In genomic region chr11:78392728-78393127, GRCm38 (mm10) we compare ENCODE assay signal across 36 mouse cellular contexts. TPM values are rescaled to one million over a fixed set of nuclear protein-coding genes. Genes with fewer than 3 reads are reported as not detected.
DNase-seq lines count a peak whose midpoint lies in the region; ATAC-seq and TF ChIP-seq lines count a peak whose summit lies in the region.
"Had no signal": no experiment of that assay in that cellular context is flagged by ENCODE, and none has a peak within 500 bp of the region (broad histone marks: within the 10 kb centered on the region; RNA-seq: fewer than 3 reads in every experiment).

No protein-coding gene starts in this region.

- TF ChIP-seq POLR2A in liver, adult 2 months (IDR thresholded peaks at IDR 0.05; ENCODE audit: extremely low read depth, insufficient read depth, low read length): no peak

- H3K9me3 ChIP-seq in liver, embryonic 12.5 days (replicated peaks): no peaks in the 10 kb centered on the region
- H3K9me3 ChIP-seq in lung, postnatal 0 days (ENCODE audit: low read length): no peaks in the 10 kb centered on the region
- H3K9me3 ChIP-seq: embryonic facial prominence, embryonic 12.5 days; forebrain, embryonic 10.5 days; G1E; heart, embryonic 10.5 days; heart, embryonic 15.5 days; limb, embryonic 13.5 days; liver, embryonic 15.5 days; midbrain, embryonic 13.5 days; neural tube, embryonic 13.5 days had no signal

- DNase-seq in liver, adult 2 months (ENCODE audit: extremely low read depth, low read depth, low spot score): peak; percentile 77
- peak; percentile 84 to 90 for DNase-seq in lung, adult 18-20 months
- peak; percentile 89 for DNase-seq in lung, postnatal 0 days (ENCODE audit: low spot score)
- DNase-seq in lung, postnatal 4 days: peak; percentile 71 to 87
- no peak for DNase-seq in adrenal gland, adult 18-20 months (ENCODE audit: low spot score in 2 of 2)
- DNase-seq in heart, adult 11 months: no peak
- DNase-seq: adrenal gland, postnatal 10 days; cerebellum, adult 9-10 months; cerebellum, postnatal 36 days; embryo, embryonic 11 days; forebrain, postnatal 0 days; gastrocnemius, postnatal 10 days; kidney, adult 18-20 months; kidney, postnatal 36 days had no signal

- H3K4me2 ChIP-seq in liver, embryonic 12.5 days: no peak overlapping the region
- H3K4me2 ChIP-seq in lung, postnatal 0 days (replicated peaks; ENCODE audit: low read depth, low read length): no peak overlapping the region
- H3K4me2 ChIP-seq: embryonic facial prominence, embryonic 12.5 days; heart, embryonic 15.5 days; limb, embryonic 13.5 days; liver, embryonic 15.5 days; midbrain, embryonic 13.5 days; neural tube, embryonic 13.5 days had no signal

- peaks cover 3% of the 10 kb centered on the region; the same call in 1 of the 2 replicates for H3K4me1 ChIP-seq in liver, adult 2 months (ENCODE audit: control insufficient read depth, insufficient read depth, low read length)
- no peaks in the 10 kb centered on the region for H3K4me1 ChIP-seq in liver, embryonic 12.5 days
- H3K4me1 ChIP-seq in lung, postnatal 0 days (ENCODE audit: insufficient read depth, low read depth, low read length): no peaks in the 10 kb centered on the region
- H3K4me1 ChIP-seq: heart, embryonic 15.5 days; liver, embryonic 15.5 days had no signal

- H3K36me3 ChIP-seq in liver, adult 2 months (ENCODE audit: control insufficient read depth, insufficient read depth, low read length): no peaks in the 10 kb centered on the region
- no peaks in the 10 kb centered on the region for H3K36me3 ChIP-seq in liver, embryonic 12.5 days
- no peaks in the 10 kb centered on the region for H3K36me3 ChIP-seq in lung, postnatal 0 days (ENCODE audit: insufficient read depth, low read length)
- H3K36me3 ChIP-seq: embryonic facial prominence, embryonic 12.5 days; forebrain, embryonic 10.5 days; G1E; heart, embryonic 10.5 days; heart, embryonic 15.5 days; limb, embryonic 13.5 days; liver, embryonic 15.5 days; midbrain, embryonic 13.5 days; neural tube, embryonic 13.5 days had no signal

- no peak overlapping the region for H3K27ac ChIP-seq in liver, adult 2 months (replicated peaks; ENCODE audit: insufficient read depth, low read depth, low read length)
- H3K27ac ChIP-seq in liver, embryonic 12.5 days: no peak overlapping the region
- H3K27ac ChIP-seq in lung, postnatal 0 days (ENCODE audit: low read length): no peak overlapping the region
- H3K27ac ChIP-seq: embryonic facial prominence, embryonic 12.5 days; forebrain, embryonic 10.5 days; heart, embryonic 10.5 days; heart, embryonic 15.5 days; limb, embryonic 13.5 days; liver, embryonic 15.5 days; midbrain, embryonic 13.5 days; neural tube, embryonic 13.5 days had no signal

- WGBS in liver, adult 2 months: 23% methylated on average over 3 of the region's 3 CpGs
- 57% methylated on average over 3 of the region's 3 CpGs for WGBS in liver, embryonic 12.5 days (ENCODE audit: insufficient replicate concordance)
- WGBS in lung, postnatal 0 days: 56% methylated on average over 3 of the region's 3 CpGs

- no peak for TF ChIP-seq EP300 in lung, postnatal 0 days (IDR thresholded peaks at IDR 0.05)

- H3K9ac ChIP-seq in liver, adult 2 months (ENCODE audit: low read depth, low read length): no peak overlapping the region
- no peak overlapping the region for H3K9ac ChIP-seq in liver, embryonic 12.5 days
- no peak overlapping the region for H3K9ac ChIP-seq in lung, postnatal 0 days (replicated peaks; ENCODE audit: low read depth)
- H3K9ac ChIP-seq: embryonic facial prominence, embryonic 12.5 days; forebrain, postnatal 0 days; heart, embryonic 15.5 days; limb, embryonic 13.5 days; liver, embryonic 15.5 days; midbrain, embryonic 13.5 days; neural tube, embryonic 13.5 days had no signal

- ATAC-seq in liver, embryonic 12.5 days: no peak
- ATAC-seq in lung, postnatal 0 days: peak; percentile 90
- ATAC-seq: forebrain, postnatal 0 days; hindbrain, embryonic 16.5 days; midbrain, embryonic 13.5 days had no signal

- H3K4me3 ChIP-seq in liver, adult 2 months (ENCODE audit: insufficient read depth, low read depth, low read length): no peak overlapping the region
- no peak overlapping the region for H3K4me3 ChIP-seq in liver, embryonic 12.5 days
- H3K4me3 ChIP-seq in lung, postnatal 0 days (ENCODE audit: low read depth, low read length): no peak overlapping the region
- H3K4me3 ChIP-seq: embryonic facial prominence, embryonic 12.5 days; forebrain, embryonic 10.5 days; heart, embryonic 10.5 days; heart, embryonic 15.5 days; limb, embryonic 13.5 days; liver, embryonic 15.5 days; megakaryocyte, embryonic 14.5 days; midbrain, embryonic 13.5 days; neural tube, embryonic 13.5 days had no signal

- no peaks in the 10 kb centered on the region for H3K79me2 ChIP-seq in liver, adult 2 months (ENCODE audit: control insufficient read depth, insufficient read depth, low read length)

- no peaks in the 10 kb centered on the region for H3K27me3 ChIP-seq in liver, adult 2 months (ENCODE audit: control insufficient read depth, insufficient read depth, low read length)
- H3K27me3 ChIP-seq in liver, embryonic 12.5 days (replicated peaks): 0 out of 2 replicates have a peak, but pooled peaks cover 6% of the 10 kb centered on the region
- H3K27me3 ChIP-seq in lung, postnatal 0 days (replicated peaks; ENCODE audit: insufficient read depth, low read length): no peaks in the 10 kb centered on the region
- H3K27me3 ChIP-seq: embryonic facial prominence, embryonic 12.5 days; limb, embryonic 13.5 days; liver, embryonic 15.5 days; midbrain, embryonic 13.5 days; neural tube, embryonic 13.5 days had no signal

- no peak for TF ChIP-seq CTCF in liver, adult 2 months (IDR thresholded peaks at IDR 0.05; ENCODE audit: low read depth, low read length)
- TF ChIP-seq CTCF in lung, postnatal 0 days (IDR thresholded peaks at IDR 0.05): no peak

RNA-seq across cellular contexts. Expression of gene Foxn1, which starts 6.4 kb away (rescaled TPM):
- not detected in 2 replicates for total RNA-seq in liver, adult 2 months (2014; rRNA removed)
- polyA plus RNA-seq in liver, adult 2 months (2012; rRNA removed): not detected in 2 replicates
- not detected in 2 replicates for polyA plus RNA-seq in liver, embryonic 12.5 days (2016; fragmentation: Nextera tagmentation; extraction: Ambion mirVana)
- not detected in 2 replicates for polyA plus RNA-seq in lung, postnatal 0 days (2015; fragmentation: Nextera tagmentation; extraction: Ambion mirVana)
- under 1 TPM; 0.19 to 0.20 TPM for total RNA-seq in adrenal gland, adult 18-20 months (2021)
- total RNA-seq: forebrain, postnatal 0 days; gastrocnemius, postnatal 10 days; heart, postnatal 25 days; layer of hippocampus, postnatal 25 days; left cerebral cortex, postnatal 36 days had no signal
- polyA plus RNA-seq: forebrain, embryonic 10.5 days; forebrain, postnatal 0 days; G1E; gonadal fat pad, adult 2 months; hindbrain, embryonic 16.5 days; intestine, embryonic 14.5 days; kidney, embryonic 16.5 days; liver, embryonic 15.5 days; midbrain, embryonic 13.5 days; neural tube, embryonic 13.5 days; testis, adult 2 months had no signal

RNA-seq across cellular contexts. Expression of gene Slc13a2, which starts 29.3 kb away (rescaled TPM):
- 0.65 and 1.9 TPM in 2 replicates for total RNA-seq in liver, adult 2 months (2014; rRNA removed)
- 4.7 and 5.6 TPM in 2 replicates for polyA plus RNA-seq in liver, adult 2 months (2012; rRNA removed)
- 0.05 TPM in 1 of 2 replicates, not detected in the other for polyA plus RNA-seq in liver, embryonic 12.5 days (2016; fragmentation: Nextera tagmentation; extraction: Ambion mirVana)
- polyA plus RNA-seq in lung, postnatal 0 days (2015; fragmentation: Nextera tagmentation; extraction: Ambion mirVana): 0.43 and 0.51 TPM in 2 replicates
- not detected for total RNA-seq in adrenal gland, adult 18-20 months (2021)
- total RNA-seq: adrenal gland, postnatal 10 days; forebrain, postnatal 0 days; G1E; gastrocnemius, postnatal 10 days; heart, postnatal 25 days; layer of hippocampus, adult 8-10 months; layer of hippocampus, postnatal 25 days; left cerebral cortex, adult 8-10 months; left cerebral cortex, postnatal 36 days had no signal
- polyA plus RNA-seq: embryonic facial prominence, embryonic 12.5 days; forebrain, embryonic 10.5 days; forebrain, postnatal 0 days; G1E; heart, embryonic 10.5 days; heart, embryonic 15.5 days; hindbrain, embryonic 11.5 days; hindbrain, embryonic 16.5 days; limb, embryonic 13.5 days; midbrain, embryonic 13.5 days; neural tube, embryonic 13.5 days had no signal

RNA-seq across cellular contexts. Expression of gene Unc119, which starts 49.4 kb away (rescaled TPM):
- 5.5 and 7.2 TPM in 2 replicates for total RNA-seq in liver, adult 2 months (2014; rRNA removed)
- polyA plus RNA-seq in liver, adult 2 months (2012; rRNA removed): 7.7 and 12.7 TPM in 2 replicates
- polyA plus RNA-seq in liver, embryonic 12.5 days (2016; fragmentation: Nextera tagmentation; extraction: Ambion mirVana): 46.5 and 50.4 TPM in 2 replicates
- polyA plus RNA-seq in lung, postnatal 0 days (2015; fragmentation: Nextera tagmentation; extraction: Ambion mirVana): 35.6 and 37.5 TPM in 2 replicates
- total RNA-seq in adrenal gland, adult 18-20 months (2021): 10 to 100 TPM; 25.8 to 29.0 TPM

Comparison
In these comparisons a context has a peak if more than half of its experiments do, and no peak if none do; other contexts are left out.
1. DNase-seq: peak in liver, adult 2 months (single experiment), lung, adult 18-20 months (2 of 2), lung, postnatal 0 days (single experiment) and lung, postnatal 4 days (2 of 2); none in adrenal gland, adult 18-20 months (0 of 2) and heart, adult 11 months (single experiment).